Mouse (Mus musculus) E14TG2a.4 (cell line): ENCODE results near the gene Sept3.

Experiments
- H3K27me3 ChIP-seq: 2 replicates; pipeline ENCODE4 v1.6.1; 2014; ENCODE audit warnings: low read length, control low read depth; ENCODE audit not compliant: insufficient read depth
- H3K36me3 ChIP-seq: 2 replicates; pipeline ENCODE4 v1.6.1; 2014; ENCODE audit warnings: low read length, control low read depth; ENCODE audit not compliant: insufficient read depth
- H3K4me1 ChIP-seq: replicated peaks from 2 replicates; pipeline ENCODE4 v1.6.1; 2014; ENCODE audit warnings: low read depth, low read length, control low read depth
- H3K4me3 ChIP-seq: replicated peaks from 2 replicates; pipeline ENCODE4 v1.5.1; 2014; ENCODE audit warnings: mild to moderate bottlenecking, low read length
- H3K9me3 ChIP-seq: 2 replicates; pipeline ENCODE4 v1.6.1; 2014; ENCODE audit warnings: low read length, control low read depth
- CTCF ChIP-seq: conservative IDR thresholded peaks from 2 replicates; pipeline ENCODE4 v1.5.1; 2014; ENCODE audit warnings: low read length
- NANOG ChIP-seq: IDR thresholded peaks from 2 replicates; pipeline ENCODE4 v1.6.1; 2014; ENCODE audit warnings: borderline replicate concordance, low read length, mixed read lengths
- POU5F1 ChIP-seq: IDR thresholded peaks from 2 replicates; pipeline ENCODE4 v1.6.1; 2014; ENCODE audit warnings: low read length, borderline replicate concordance

Gene Sept3

GRCm38 (mm10) chr15:82339150-82339549, 64.5 kb downstream of the Sept3 start:
- peaks cover 30% of the 10 kb centered on the region for H3K27me3 ChIP-seq
- peak overlapping the region; percentile 82 for H3K4me3 ChIP-seq
- peaks cover 73% of the 10 kb centered on the region for H3K4me1 ChIP-seq
- H3K9me3 ChIP-seq, result no peaks in the 10 kb centered on the region
- peaks cover 28% of the 10 kb centered on the region for H3K36me3 ChIP-seq
- TF ChIP-seq POU5F1, result no peak
- TF ChIP-seq CTCF, result no peak
- TF ChIP-seq NANOG, result no peak

DNA sequence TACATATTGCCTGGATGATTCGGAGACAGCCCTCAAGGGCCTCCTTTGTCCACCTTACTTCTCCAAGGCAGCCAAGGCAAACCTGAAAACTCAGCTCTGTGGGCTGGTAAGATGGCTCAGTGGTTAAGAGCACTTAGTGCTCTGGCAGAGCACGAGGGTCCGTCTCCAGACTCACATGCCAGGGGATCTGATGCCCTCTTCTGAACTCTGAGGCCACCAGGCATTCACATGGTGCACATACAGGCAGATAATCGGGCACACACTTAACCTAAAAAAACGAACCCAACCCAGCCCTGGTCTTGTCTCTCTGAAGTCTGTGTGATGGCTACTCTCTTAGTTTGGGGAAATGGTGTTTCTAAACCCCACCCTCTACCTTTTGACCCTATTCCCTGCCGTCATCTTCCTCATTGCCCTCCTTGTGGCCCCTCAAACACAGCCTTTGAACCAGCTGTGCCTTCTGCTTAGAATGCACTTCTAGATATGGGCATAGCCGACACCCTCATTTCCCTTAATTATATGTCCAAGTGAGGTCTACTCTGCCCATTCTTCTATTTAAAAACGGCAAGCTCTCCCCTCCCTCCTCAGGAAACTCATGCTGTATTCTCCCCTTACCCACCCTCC, 65.1 kb downstream of the Sept3 start:
- peaks cover 30% of the 10 kb centered on the region for H3K27me3 ChIP-seq
- H3K36me3 ChIP-seq, result peaks cover 23% of the 10 kb centered on the region
- no peak for TF ChIP-seq CTCF
- no peak for TF ChIP-seq NANOG
- TF ChIP-seq POU5F1, result no peak
- H3K4me1 ChIP-seq, result peaks cover 73% of the 10 kb centered on the region
- no peaks in the 10 kb centered on the region for H3K9me3 ChIP-seq
- 0 out of 2 replicates have a peak overlapping the region, but pooled peaks have one; percentile 24 for H3K4me3 ChIP-seq

GRCm38 (mm10) chr15:82340414-82341035, 65.8 kb downstream of the Sept3 start:
- Histone ChIP-seq H3K4me1 (peaks cover 78% of the 10 kb centered on the region), H3K9me3 (no peaks in the 10 kb centered on the region), H3K36me3 (peaks cover 15% of the 10 kb centered on the region), H3K4me3 (peak overlapping the region; percentile 78), H3K27me3 (peaks cover 30% of the 10 kb centered on the region)
- TF ChIP-seq POU5F1, result no peak
- no peak for TF ChIP-seq CTCF
- no peak for TF ChIP-seq NANOG

GRCm38 (mm10) chr15:82341036-82341501, 66.4 kb downstream of the Sept3 start:
- Histone ChIP-seq H3K27me3 (peaks cover 33% of the 10 kb centered on the region), H3K4me1 (peaks cover 78% of the 10 kb centered on the region), H3K4me3 (peak overlapping the region; percentile 78), H3K36me3 (peaks cover 9% of the 10 kb centered on the region), H3K9me3 (no peaks in the 10 kb centered on the region)
- no peak for TF ChIP-seq NANOG
- TF ChIP-seq POU5F1, result no peak
- TF ChIP-seq CTCF, result no peak

DNA sequence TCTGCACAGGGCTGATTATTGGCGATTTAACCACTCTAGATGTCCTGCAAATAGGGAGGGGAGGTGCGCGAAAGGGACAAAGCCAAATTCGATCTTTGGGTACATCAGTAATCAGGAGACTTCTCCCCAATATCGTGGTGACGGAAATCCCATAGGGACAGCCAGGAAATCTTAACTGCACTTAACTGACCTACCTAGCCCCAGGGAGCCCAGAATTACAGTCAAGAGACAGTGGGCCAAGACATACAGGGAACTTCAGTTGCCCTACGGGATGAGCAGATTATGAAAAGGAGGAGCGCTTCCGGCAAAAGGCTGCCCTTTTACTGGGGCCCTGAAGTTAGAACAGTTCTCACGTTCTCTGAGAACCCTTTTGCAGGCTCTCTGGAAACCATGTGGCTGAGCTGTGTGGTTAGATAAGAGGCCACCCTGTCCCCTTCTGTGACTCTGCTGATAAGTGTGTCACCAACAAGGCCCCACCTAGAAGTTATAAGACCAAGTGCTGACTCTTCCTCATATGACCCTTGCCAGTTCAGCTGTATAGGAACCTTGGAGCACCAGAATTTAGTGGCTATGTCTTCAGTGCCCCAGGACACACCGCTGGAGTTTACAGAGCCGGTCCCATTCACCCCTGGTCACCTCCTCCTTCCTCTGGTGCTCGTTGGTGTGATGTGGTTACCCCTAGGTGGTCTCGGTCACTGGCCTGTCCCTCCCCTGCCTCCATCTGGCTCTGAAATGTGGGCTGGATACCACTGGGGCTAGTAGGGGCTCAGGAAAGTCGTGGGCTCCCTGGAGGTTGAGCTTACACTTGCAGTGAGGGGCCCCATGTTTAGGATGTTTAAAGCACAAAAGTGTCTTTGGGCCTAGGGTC, 67.2 kb downstream of the Sept3 start:
- peak overlapping the region; percentile 78 for H3K4me3 ChIP-seq
- peaks cover under 1% of the 10 kb centered on the region; the same call in 1 of the 2 replicates for H3K36me3 ChIP-seq
- peaks cover 33% of the 10 kb centered on the region for H3K27me3 ChIP-seq
- peaks cover 78% of the 10 kb centered on the region for H3K4me1 ChIP-seq
- TF ChIP-seq CTCF (no peak), POU5F1 (no peak), NANOG (no peak)
- no peaks in the 10 kb centered on the region for H3K9me3 ChIP-seq

GRCm38 (mm10) chr15:82342543-82342935, 67.8 kb downstream of the Sept3 start:
- H3K9me3 ChIP-seq, result no peaks in the 10 kb centered on the region
- TF ChIP-seq NANOG (no peak), CTCF (no peak), POU5F1 (no peak)

GRCm38 (mm10) chr15:82343368-82344287, 68.9 kb downstream of the Sept3 start:
- no peaks in the 10 kb centered on the region for H3K9me3 ChIP-seq
- H3K4me3 ChIP-seq, result peak overlapping the region; percentile 17; the same call in 1 of the 2 replicates
- TF ChIP-seq NANOG (no peak), POU5F1 (no peak), CTCF (no peak)
- peaks cover 81% of the 10 kb centered on the region for H3K4me1 ChIP-seq
- peaks cover 33% of the 10 kb centered on the region for H3K27me3 ChIP-seq
- H3K36me3 ChIP-seq, result peaks cover 17% of the 10 kb centered on the region

More at GRCm38 (mm10) chr15:82342543-82342935, 67.8 kb downstream of the Sept3 start:
- peaks cover 6% of the 10 kb centered on the region for H3K36me3 ChIP-seq
- H3K4me3 ChIP-seq, result no peak overlapping the region
- H3K4me1 ChIP-seq, result peaks cover 78% of the 10 kb centered on the region
- H3K27me3 ChIP-seq, result peaks cover 33% of the 10 kb centered on the region
